Mouse (Mus musculus) cerebellum, adult 2 months (tissue): Measurements from ENCODE around the gene Ccpg1.

Experiments
- CTCF ChIP-seq: fragments of 200-500 bp; IDR thresholded peaks from 2 replicates; pipeline ENCODE4 v1.5.1; 2011; ENCODE audit warnings: low read depth, mild to moderate bottlenecking, control low read depth, low read length, moderate library complexity, borderline replicate concordance; ENCODE audit not compliant: insufficient read depth
- POLR2A ChIP-seq: fragments of 200-500 bp; IDR thresholded peaks from 2 replicates; pipeline ENCODE4 v1.6.1; 2011; ENCODE audit warnings: low read length, control low read depth, borderline replicate concordance; ENCODE audit not compliant: insufficient read depth

- TF ChIP-seq POLR2A (peak; percentile 22; the same call in 1 of the 2 replicates), CTCF (no peak)
Measured at GRCm38 (mm10) chr9:73031421-73031820, 46.2 kb downstream of the Ccpg1 start.
